Mouse (Mus musculus): ENCODE data around the gene Utrn. TPM values are rescaled to one million over a fixed set of nuclear protein-coding genes. Genes with fewer than 3 reads are reported as not detected.

Utrn gene
- polyA plus RNA-seq, 1 experiment from 2014 or later: 37.4 TPM

GRCm38 (mm10) chr10:12474850-12475621, 394.1 kb downstream of the Utrn start:
- WGBS: 79% methylated on average over 14 of the region's 14 CpGs
- Histone ChIP-seq H3K27ac (ENCODE audit: low read length) (no peak overlapping the region), H3K9me3 (ENCODE audit: control insufficient read depth, low read length) (no peaks in the 10 kb centered on the region), H3K4me2 (ENCODE audit: low read depth, low read length) (no peak overlapping the region), H3K4me1 (ENCODE audit: control insufficient read depth, insufficient read depth, low read length) (no peaks in the 10 kb centered on the region), H3K9ac (ENCODE audit: low read depth, low read length) (no peak overlapping the region), H3K27me3 (replicated peaks; ENCODE audit: control insufficient read depth, insufficient read depth, low read length) (no peaks in the 10 kb centered on the region), H3K36me3 (ENCODE audit: control insufficient read depth, insufficient read depth, low read length) (no peaks in the 10 kb centered on the region), H3K4me3 (ENCODE audit: low read length) (no peak overlapping the region)
- no peak for ATAC-seq

GRCm38 (mm10) chr10:12469391-12470057, 399.6 kb downstream of the Utrn start:
- Histone ChIP-seq H3K4me2 (ENCODE audit: low read depth, low read length) (no peak overlapping the region), H3K4me1 (ENCODE audit: control insufficient read depth, insufficient read depth, low read length) (no peaks in the 10 kb centered on the region), H3K27ac (ENCODE audit: low read length) (no peak overlapping the region), H3K9me3 (ENCODE audit: control insufficient read depth, low read length) (no peaks in the 10 kb centered on the region), H3K36me3 (ENCODE audit: control insufficient read depth, insufficient read depth, low read length) (no peaks in the 10 kb centered on the region), H3K27me3 (replicated peaks; ENCODE audit: control insufficient read depth, insufficient read depth, low read length) (no peaks in the 10 kb centered on the region), H3K9ac (ENCODE audit: low read depth, low read length) (no peak overlapping the region), H3K4me3 (ENCODE audit: low read length) (no peak overlapping the region)
- WGBS: 59% methylated on average over 5 of the region's 5 CpGs
- ATAC-seq: no peak

GRCm38 (mm10) chr10:12467544-12467943, 401.6 kb downstream of the Utrn start:
- H3K9ac ChIP-seq (ENCODE audit: low read depth, low read length): no peak overlapping the region
- H3K27me3 ChIP-seq (replicated peaks; ENCODE audit: control insufficient read depth, insufficient read depth, low read length): no peaks in the 10 kb centered on the region
- no peak overlapping the region for H3K4me2 ChIP-seq (ENCODE audit: low read depth, low read length)
- WGBS: 37% methylated on average over 2 of the region's 2 CpGs
- H3K36me3 ChIP-seq (ENCODE audit: control insufficient read depth, insufficient read depth, low read length): no peaks in the 10 kb centered on the region
- H3K4me3 ChIP-seq (ENCODE audit: low read length): no peak overlapping the region
- H3K4me1 ChIP-seq (ENCODE audit: control insufficient read depth, insufficient read depth, low read length): no peaks in the 10 kb centered on the region
- no peak for ATAC-seq
- no peak overlapping the region for H3K27ac ChIP-seq (ENCODE audit: low read length)
- no peaks in the 10 kb centered on the region for H3K9me3 ChIP-seq (ENCODE audit: control insufficient read depth, low read length)

DNA sequence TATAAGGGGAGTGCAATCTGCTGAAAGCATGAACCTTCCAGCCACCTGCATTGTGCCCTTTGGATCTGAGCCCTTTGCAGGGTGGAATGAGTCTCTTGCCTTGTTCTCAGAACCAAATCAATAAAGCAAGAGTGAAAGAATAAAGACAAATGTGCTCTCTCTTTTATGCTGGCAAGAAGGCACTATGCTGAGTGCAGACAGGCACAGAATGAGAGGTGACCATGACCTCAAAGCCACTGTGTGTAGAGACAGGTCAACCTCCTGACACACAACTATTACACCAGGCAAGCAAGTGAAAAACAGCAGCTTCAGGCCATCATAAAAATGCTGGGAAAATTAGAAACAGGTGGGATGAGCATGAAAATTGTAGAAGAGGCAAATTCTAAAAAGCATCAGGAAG, 408.2 kb downstream of the Utrn start:
- H3K9ac ChIP-seq (ENCODE audit: low read depth, low read length): no peak overlapping the region
- no peaks in the 10 kb centered on the region for H3K4me1 ChIP-seq (ENCODE audit: control insufficient read depth, insufficient read depth, low read length)
- no peak overlapping the region for H3K27ac ChIP-seq (ENCODE audit: low read length)
- no peaks in the 10 kb centered on the region for H3K9me3 ChIP-seq (ENCODE audit: control insufficient read depth, low read length)
- H3K4me3 ChIP-seq (ENCODE audit: low read length): no peak overlapping the region
- no peak overlapping the region for H3K4me2 ChIP-seq (ENCODE audit: low read depth, low read length)
- no peaks in the 10 kb centered on the region for H3K27me3 ChIP-seq (replicated peaks; ENCODE audit: control insufficient read depth, insufficient read depth, low read length)
- ATAC-seq: no peak
- H3K36me3 ChIP-seq (ENCODE audit: control insufficient read depth, insufficient read depth, low read length): no peaks in the 10 kb centered on the region

GRCm38 (mm10) chr10:12456867-12457266, 412.3 kb downstream of the Utrn start:
- H3K27me3 ChIP-seq (replicated peaks; ENCODE audit: control insufficient read depth, insufficient read depth, low read length): no peaks in the 10 kb centered on the region
- H3K36me3 ChIP-seq (ENCODE audit: control insufficient read depth, insufficient read depth, low read length): no peaks in the 10 kb centered on the region
- no peak overlapping the region for H3K27ac ChIP-seq (ENCODE audit: low read length)
- H3K4me1 ChIP-seq (ENCODE audit: control insufficient read depth, insufficient read depth, low read length): no peaks in the 10 kb centered on the region
- no peak overlapping the region for H3K9ac ChIP-seq (ENCODE audit: low read depth, low read length)
- 84% methylated on average over 1 of the region's 1 CpGs for WGBS
- no peak for ATAC-seq
- no peaks in the 10 kb centered on the region for H3K9me3 ChIP-seq (ENCODE audit: control insufficient read depth, low read length)
- no peak overlapping the region for H3K4me3 ChIP-seq (ENCODE audit: low read length)
- H3K4me2 ChIP-seq (ENCODE audit: low read depth, low read length): no peak overlapping the region

DNA sequence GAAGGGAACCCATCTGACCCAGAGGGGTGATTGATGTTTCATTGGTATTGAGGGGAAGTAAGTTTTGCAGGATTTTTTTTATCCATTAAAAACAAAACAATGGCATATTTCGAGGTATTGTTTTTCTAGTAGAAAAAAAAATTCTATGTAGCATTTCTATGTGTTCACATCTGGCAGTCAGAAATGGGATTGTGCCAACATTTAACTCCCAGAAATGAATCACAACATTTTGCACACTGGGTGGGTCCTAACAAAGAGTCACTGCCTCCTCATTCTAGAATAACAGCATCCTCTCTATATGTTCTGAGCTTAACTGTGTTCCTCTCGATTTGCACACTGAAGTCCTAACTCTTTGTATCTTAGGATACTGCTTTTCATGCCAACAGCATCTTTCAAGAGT, 416.5 kb downstream of the Utrn start:
- 80% methylated on average over 2 of the region's 2 CpGs for WGBS
- Histone ChIP-seq H3K9ac (ENCODE audit: low read depth, low read length) (no peak overlapping the region), H3K4me1 (ENCODE audit: control insufficient read depth, insufficient read depth, low read length) (no peaks in the 10 kb centered on the region), H3K27me3 (replicated peaks; ENCODE audit: control insufficient read depth, insufficient read depth, low read length) (no peaks in the 10 kb centered on the region), H3K4me2 (ENCODE audit: low read depth, low read length) (no peak overlapping the region), H3K4me3 (ENCODE audit: low read length) (no peak overlapping the region), H3K36me3 (ENCODE audit: control insufficient read depth, insufficient read depth, low read length) (no peaks in the 10 kb centered on the region), H3K9me3 (ENCODE audit: control insufficient read depth, low read length) (no peaks in the 10 kb centered on the region), H3K27ac (ENCODE audit: low read length) (no peak overlapping the region)
- no peak for ATAC-seq

- Histone ChIP-seq H3K4me2 (ENCODE audit: low read depth, low read length) (no peak overlapping the region), H3K9ac (ENCODE audit: low read depth, low read length) (no peak overlapping the region), H3K9me3 (ENCODE audit: control insufficient read depth, low read length) (no peaks in the 10 kb centered on the region), H3K4me3 (ENCODE audit: low read length) (no peak overlapping the region), H3K27me3 (replicated peaks; ENCODE audit: control insufficient read depth, insufficient read depth, low read length) (no peaks in the 10 kb centered on the region), H3K36me3 (ENCODE audit: control insufficient read depth, insufficient read depth, low read length) (0 out of 2 replicates have a peak, but pooled peaks cover 3% of the 10 kb centered on the region), H3K27ac (ENCODE audit: low read length) (no peak overlapping the region), H3K4me1 (ENCODE audit: control insufficient read depth, insufficient read depth, low read length) (no peaks in the 10 kb centered on the region)
- 82% methylated on average over 4 of the region's 4 CpGs for WGBS
- ATAC-seq: no peak
Measured at GRCm38 (mm10) chr10:12444122-12444521, 425.0 kb downstream of the Utrn start.

DNA sequence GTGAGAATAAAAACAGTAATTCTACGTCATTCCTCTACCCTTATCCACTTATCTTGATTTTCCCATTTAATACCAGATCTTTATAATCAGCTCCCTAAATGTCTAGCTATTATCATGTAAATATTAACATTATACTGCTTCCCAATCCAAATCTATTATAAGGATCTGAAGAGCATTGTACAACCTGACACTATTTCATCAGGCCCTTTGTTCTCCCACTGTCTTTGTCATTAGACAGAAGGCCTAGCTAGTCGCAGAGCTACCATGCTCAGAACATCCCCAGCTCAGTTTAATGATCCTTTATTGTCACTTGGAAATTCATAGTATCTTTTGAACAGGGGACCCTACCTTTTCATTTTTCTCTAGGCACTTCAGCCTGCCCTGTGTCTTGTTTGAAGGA, 436.0 kb downstream of the Utrn start:
- WGBS: 88% methylated on average over 2 of the region's 2 CpGs
- H3K4me2 ChIP-seq (ENCODE audit: low read depth, low read length): no peak overlapping the region

GRCm38 (mm10) chr10:12430399-12430798, 438.8 kb downstream of the Utrn start:
- ATAC-seq: no peak
- Histone ChIP-seq H3K9me3 (ENCODE audit: control insufficient read depth, low read length) (no peaks in the 10 kb centered on the region), H3K9ac (ENCODE audit: low read depth, low read length) (no peak overlapping the region), H3K27me3 (replicated peaks; ENCODE audit: control insufficient read depth, insufficient read depth, low read length) (no peaks in the 10 kb centered on the region), H3K4me3 (ENCODE audit: low read length) (no peak overlapping the region), H3K36me3 (ENCODE audit: control insufficient read depth, insufficient read depth, low read length) (no peaks in the 10 kb centered on the region), H3K4me2 (ENCODE audit: low read depth, low read length) (no peak overlapping the region), H3K4me1 (ENCODE audit: control insufficient read depth, insufficient read depth, low read length) (no peaks in the 10 kb centered on the region), H3K27ac (ENCODE audit: low read length) (no peak overlapping the region)

More for the DNA sequence above, 436.0 kb downstream of the Utrn start:
- Histone ChIP-seq H3K9ac (ENCODE audit: low read depth, low read length) (no peak overlapping the region), H3K4me3 (ENCODE audit: low read length) (no peak overlapping the region), H3K9me3 (ENCODE audit: control insufficient read depth, low read length) (no peaks in the 10 kb centered on the region), H3K27me3 (replicated peaks; ENCODE audit: control insufficient read depth, insufficient read depth, low read length) (no peaks in the 10 kb centered on the region), H3K27ac (ENCODE audit: low read length) (no peak overlapping the region), H3K36me3 (ENCODE audit: control insufficient read depth, insufficient read depth, low read length) (no peaks in the 10 kb centered on the region), H3K4me1 (ENCODE audit: control insufficient read depth, insufficient read depth, low read length) (no peaks in the 10 kb centered on the region)
- no peak for ATAC-seq

All from intestine, embryonic 16.5 days (tissue).